Mouse (Mus musculus) bone marrow macrophage, adult 2 months (primary cell): ENCODE measurements around the gene Polr3a.

Experiments used
- CTCF ChIP-seq: IDR thresholded peaks from 2 replicates; pipeline ENCODE4 v1.5.1; 2012; ENCODE audit warnings: low read depth, mild to moderate bottlenecking, low read length, moderate library complexity
- POLR2A ChIP-seq: IDR thresholded peaks from 2 replicates; pipeline ENCODE4 v1.6.1; 2012; ENCODE audit warnings: mild to moderate bottlenecking, low read depth, low read length, borderline replicate concordance

DNA sequence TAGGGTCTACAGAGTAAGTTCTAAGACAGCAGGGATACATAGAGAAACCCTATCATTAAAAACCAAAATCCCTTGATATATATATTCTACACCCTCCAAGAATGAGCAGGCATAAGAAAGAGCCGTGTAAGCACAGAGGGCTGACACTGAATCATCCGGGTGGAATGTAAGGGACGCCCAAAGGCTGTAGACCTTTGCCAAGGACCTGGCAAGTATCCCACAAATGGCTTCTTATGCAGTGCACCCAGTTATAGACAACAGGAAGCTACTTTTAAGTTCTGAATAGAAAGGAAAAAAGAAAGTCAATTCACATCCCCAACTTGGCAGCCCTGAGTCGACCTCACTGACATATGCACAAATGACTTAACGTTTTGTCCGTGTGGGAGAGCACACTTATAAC is 18.1 kb downstream of the Polr3a start:
- TF ChIP-seq CTCF (no peak), POLR2A (no peak)
